Mouse (Mus musculus): ENCODE measurements around the gene Toe1. TPM values are rescaled to one million over a fixed set of nuclear protein-coding genes. Genes with fewer than 3 reads are reported as not detected.

Gene Toe1
- polyA plus RNA-seq, 1 experiment from 2014 or later: 31.9 TPM

DNA sequence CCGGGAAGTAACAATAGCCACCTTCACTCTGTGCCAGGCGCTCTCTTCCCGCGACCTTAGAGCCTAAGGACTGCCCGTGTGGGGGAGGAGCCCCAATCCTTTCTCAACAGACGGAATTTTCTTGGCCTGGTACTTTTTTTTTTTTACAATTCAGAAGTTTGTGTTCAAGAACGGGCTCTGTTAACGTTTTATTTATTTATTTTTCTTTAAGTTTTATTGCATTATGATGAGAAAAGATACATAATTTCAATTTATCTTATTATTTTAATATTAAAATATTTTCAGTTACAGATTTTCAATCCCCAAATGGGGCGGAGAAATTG is 14.2 kb upstream of the Toe1 start, which contains the start of gene Hpdl:
Hpdl (minus strand) TSS at position 14 of the 323 bp plus-strand sequence.
- Histone ChIP-seq H3K4me2 (replicated peaks) (peak within 1 kb of the TSS; percentile 85), H3K27ac (replicated peaks) (no peak within 1 kb of the TSS), H3K4me3 (peak within 1 kb of the TSS; percentile 39), H3K4me1 (peaks cover 27% of the 10 kb centered on the region), H3K36me3 (no peaks in the 10 kb centered on the region), H3K27me3 (peaks cover 14% of the 10 kb centered on the region; the same call in 1 of the 2 replicates), H3K9me3 (no peaks in the 10 kb centered on the region), H3K9ac (replicated peaks) (peak within 1 kb of the TSS; percentile 39)
- WGBS: 15% methylated on average over 9 of the region's 9 CpGs
- no peak for ATAC-seq (replicated peaks)

DNA sequence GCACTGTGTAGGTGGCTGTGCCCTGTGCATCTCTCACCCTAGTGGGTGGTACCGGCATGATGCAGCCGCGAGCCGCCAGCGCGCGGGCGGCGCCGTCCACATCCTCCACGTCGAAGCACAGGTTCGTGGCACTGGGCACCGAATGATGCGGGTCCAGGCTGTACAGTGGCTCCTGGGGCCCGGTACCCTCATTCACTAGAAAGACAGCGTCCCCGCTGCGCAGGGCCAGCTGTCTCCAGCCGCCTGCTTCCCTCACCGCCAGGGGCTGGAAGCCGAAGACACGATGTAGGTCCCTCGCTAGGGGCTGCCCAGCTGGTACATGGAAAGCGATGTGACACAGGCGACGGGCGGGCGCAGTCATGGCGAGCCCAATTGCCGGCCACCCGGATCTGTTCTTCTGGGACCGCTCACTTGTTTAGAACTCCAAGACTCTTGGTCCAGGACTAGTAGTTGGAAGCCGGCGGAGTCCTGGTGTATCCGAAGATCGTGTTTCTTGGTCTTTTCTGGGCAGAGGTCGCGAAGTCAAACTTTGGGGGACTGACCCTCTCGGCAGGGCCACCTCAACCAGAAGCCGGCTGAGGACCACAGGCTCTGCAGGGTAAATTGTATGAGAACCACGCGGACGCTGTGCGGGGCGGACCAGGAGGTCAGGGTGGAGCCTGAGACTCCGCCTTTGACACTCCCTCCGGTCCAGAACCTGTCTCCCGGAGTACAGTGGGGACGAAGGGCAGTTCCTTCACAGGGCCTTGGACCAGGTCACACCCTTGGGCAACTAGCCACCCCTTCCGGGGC is 13.7 kb upstream of the Toe1 start:
- Histone ChIP-seq H3K4me3 (peak overlapping the region; percentile 39), H3K9me3 (no peaks in the 10 kb centered on the region), H3K36me3 (no peaks in the 10 kb centered on the region), H3K27ac (replicated peaks) (no peak overlapping the region), H3K9ac (replicated peaks) (peak overlapping the region; percentile 39), H3K27me3 (peaks cover 14% of the 10 kb centered on the region; the same call in 1 of the 2 replicates), H3K4me2 (replicated peaks) (peak overlapping the region; percentile 85), H3K4me1 (peaks cover 27% of the 10 kb centered on the region)
- under 1% methylated on average over 51 of the region's 51 CpGs for WGBS
- peak; percentile 66 for ATAC-seq (replicated peaks)

DNA sequence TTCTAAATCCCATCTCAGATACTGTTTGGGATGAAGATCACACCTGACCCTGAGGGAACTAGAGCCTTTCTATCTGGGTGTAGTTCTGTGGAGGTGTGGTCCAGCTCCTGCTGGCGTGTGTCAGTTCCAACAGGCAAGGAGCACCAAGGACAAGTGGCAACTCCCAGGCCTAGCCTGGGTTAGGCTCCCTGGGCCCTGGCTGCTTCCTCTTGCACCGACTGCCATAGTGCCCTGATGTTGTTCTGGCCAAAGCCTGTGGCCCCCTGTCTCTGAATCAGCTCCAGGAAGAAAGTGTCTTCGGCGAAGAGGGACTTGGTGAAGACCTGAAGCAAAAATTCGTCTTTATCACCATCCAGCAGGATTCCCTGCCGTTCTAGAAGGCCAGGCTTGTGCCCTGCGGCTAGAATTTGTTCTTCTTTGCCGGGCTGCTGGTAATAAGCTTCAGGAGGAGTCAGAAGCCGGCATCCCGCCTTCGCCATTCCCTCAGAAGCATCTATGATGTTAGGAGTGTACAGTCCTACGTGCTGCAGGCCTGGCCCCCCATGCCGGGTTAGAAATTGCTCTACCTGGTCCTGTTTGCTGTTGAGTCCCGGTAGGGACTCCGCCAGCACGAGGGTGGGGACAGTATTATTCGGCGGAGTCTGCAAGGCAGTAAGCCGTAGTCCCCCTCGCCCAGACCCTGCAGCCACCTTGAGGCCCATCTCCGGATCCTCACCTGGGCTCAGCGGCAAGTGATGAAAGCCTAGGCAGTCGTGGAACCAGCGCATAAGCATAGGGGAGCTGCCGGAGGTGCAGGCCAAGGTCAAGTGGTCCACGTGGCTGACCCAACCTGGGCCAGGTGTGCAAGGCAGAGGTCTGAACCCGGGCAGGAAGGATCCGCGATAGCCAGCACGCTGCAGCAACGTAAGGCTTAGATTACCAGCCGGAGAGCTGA is 12.8 kb upstream of the Toe1 start:
- Histone ChIP-seq H3K27me3 (peaks cover 14% of the 10 kb centered on the region; the same call in 1 of the 2 replicates), H3K4me2 (replicated peaks) (peak overlapping the region; percentile 85), H3K9me3 (no peaks in the 10 kb centered on the region), H3K36me3 (0 out of 2 replicates have a peak, but pooled peaks cover 3% of the 10 kb centered on the region), H3K4me3 (peak overlapping the region; percentile 39), H3K27ac (replicated peaks) (no peak overlapping the region), H3K4me1 (peaks cover 24% of the 10 kb centered on the region), H3K9ac (replicated peaks) (peak overlapping the region; percentile 39)
- peak; percentile 2; the same call in 1 of the 2 replicates for ATAC-seq (replicated peaks)
- WGBS: 23% methylated on average over 32 of the region's 32 CpGs

DNA sequence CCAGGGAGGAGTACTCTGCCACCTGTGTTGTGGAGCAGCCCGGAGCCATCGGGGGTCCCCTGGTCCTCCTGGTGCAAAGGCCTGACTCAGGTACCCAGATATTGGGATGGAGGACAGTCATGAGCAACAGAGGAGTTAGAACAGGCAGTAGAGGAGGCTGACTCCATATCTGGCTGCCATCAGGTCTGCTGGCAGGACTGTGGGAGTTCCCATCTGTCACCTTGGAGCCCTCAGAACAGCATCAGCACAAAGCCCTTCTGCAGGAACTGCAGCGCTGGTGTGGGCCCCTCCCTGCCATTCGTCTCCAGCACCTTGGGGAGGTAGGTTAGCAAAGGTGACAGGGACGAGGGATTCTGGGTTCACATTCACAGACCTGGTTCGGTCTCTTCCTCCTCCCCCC is 10.0 kb upstream of the Toe1 start:
- 0 out of 2 replicates have a peak, but pooled peaks cover 3% of the 10 kb centered on the region for H3K36me3 ChIP-seq
- ATAC-seq (replicated peaks): no peak
- no peaks in the 10 kb centered on the region for H3K9me3 ChIP-seq
- H3K4me3 ChIP-seq: no peak overlapping the region
- peaks cover 14% of the 10 kb centered on the region; the same call in 1 of the 2 replicates for H3K27me3 ChIP-seq
- 91% methylated on average over 6 of the region's 6 CpGs for WGBS
- H3K4me1 ChIP-seq: peaks cover 12% of the 10 kb centered on the region
- no peak overlapping the region for H3K27ac ChIP-seq (replicated peaks)
- H3K9ac ChIP-seq (replicated peaks): no peak overlapping the region
- H3K4me2 ChIP-seq (replicated peaks): no peak overlapping the region

DNA sequence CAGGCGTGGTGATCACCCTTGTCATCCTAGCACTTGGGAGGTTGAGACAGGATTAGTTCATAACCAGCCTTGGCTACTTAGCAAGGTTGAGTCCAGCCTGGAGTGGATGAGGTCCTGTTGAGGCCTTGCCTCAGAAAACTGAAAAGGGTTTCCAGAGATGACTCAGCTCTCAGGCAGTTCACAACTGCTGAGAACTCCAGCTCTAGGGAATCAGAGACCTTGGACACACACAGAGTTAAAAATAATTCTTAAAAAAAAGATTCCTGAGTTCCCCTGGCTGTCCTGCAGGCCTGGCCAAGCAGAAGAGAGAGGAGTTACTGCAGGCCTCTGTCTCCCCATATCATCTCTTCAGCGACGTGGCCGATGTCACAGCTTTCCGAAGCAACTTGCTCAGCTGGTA is 7.8 kb upstream of the Toe1 start:
- Histone ChIP-seq H3K27me3 (peaks cover under 1% of the 10 kb centered on the region; the same call in 1 of the 2 replicates), H3K27ac (replicated peaks) (no peak overlapping the region), H3K9me3 (no peaks in the 10 kb centered on the region), H3K36me3 (0 out of 2 replicates have a peak, but pooled peaks cover 3% of the 10 kb centered on the region), H3K4me1 (no peaks in the 10 kb centered on the region), H3K9ac (replicated peaks) (no peak overlapping the region), H3K4me2 (replicated peaks) (no peak overlapping the region), H3K4me3 (no peak overlapping the region)
- ATAC-seq (replicated peaks): no peak
- WGBS: 92% methylated on average over 5 of the region's 5 CpGs

DNA sequence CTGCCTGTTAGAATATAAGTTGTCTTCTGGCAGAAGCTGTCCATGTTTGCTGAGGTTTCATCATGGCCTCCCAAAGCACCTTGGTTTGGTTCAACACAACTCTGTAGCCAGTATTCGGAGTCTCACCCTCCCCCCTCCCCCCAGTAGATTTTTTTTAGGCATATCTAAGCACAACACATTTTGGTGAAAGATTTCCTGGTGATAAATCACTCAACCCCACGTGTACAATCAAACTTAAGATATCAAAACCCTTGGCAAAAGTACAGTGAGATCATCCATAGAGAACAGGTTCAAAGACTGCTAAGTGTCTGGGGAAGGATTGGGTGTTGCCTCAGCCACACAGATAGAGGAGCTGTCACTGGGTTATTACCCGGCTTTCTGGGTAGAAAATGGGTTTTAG is 3.6 kb upstream of the Toe1 start:
- no peak for ATAC-seq (replicated peaks)
- H3K4me3 ChIP-seq: no peak overlapping the region
- no peak overlapping the region for H3K27ac ChIP-seq (replicated peaks)
- H3K36me3 ChIP-seq: 0 out of 2 replicates have a peak, but pooled peaks cover 3% of the 10 kb centered on the region
- H3K9me3 ChIP-seq: no peaks in the 10 kb centered on the region
- peaks cover 15% of the 10 kb centered on the region for H3K4me1 ChIP-seq
- no peak overlapping the region for H3K9ac ChIP-seq (replicated peaks)
- H3K4me2 ChIP-seq (replicated peaks): no peak overlapping the region
- WGBS: 79% methylated on average over 3 of the region's 3 CpGs
- no peaks in the 10 kb centered on the region for H3K27me3 ChIP-seq

DNA sequence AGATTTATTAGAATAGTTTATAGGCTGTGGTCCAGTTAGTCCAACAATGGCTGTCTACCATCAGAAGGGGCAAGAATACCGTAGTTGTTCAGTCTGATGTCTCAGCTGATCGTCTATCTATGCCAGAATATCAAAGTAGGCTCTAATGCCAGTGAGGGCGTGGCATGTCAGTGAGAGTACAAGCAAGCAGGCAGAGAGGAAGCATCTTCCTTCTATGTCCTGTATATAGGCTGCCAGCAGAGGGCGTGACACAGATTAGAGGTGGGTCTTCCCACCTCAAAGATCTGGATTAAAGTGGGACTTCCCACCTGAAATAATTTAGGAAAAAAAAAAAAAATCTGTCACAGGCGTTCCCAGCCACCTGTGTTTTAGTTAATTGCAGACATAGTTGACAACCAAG is 7.5 kb downstream of the Toe1 start:
- Histone ChIP-seq H3K36me3 (peaks cover 32% of the 10 kb centered on the region), H3K4me1 (no peaks in the 10 kb centered on the region), H3K27ac (replicated peaks) (no peak overlapping the region), H3K4me2 (replicated peaks) (no peak overlapping the region), H3K4me3 (no peak overlapping the region), H3K9ac (replicated peaks) (no peak overlapping the region), H3K27me3 (no peaks in the 10 kb centered on the region), H3K9me3 (no peaks in the 10 kb centered on the region)
- 40% methylated on average over 5 of the region's 5 CpGs for WGBS
- no peak for ATAC-seq (replicated peaks)

DNA sequence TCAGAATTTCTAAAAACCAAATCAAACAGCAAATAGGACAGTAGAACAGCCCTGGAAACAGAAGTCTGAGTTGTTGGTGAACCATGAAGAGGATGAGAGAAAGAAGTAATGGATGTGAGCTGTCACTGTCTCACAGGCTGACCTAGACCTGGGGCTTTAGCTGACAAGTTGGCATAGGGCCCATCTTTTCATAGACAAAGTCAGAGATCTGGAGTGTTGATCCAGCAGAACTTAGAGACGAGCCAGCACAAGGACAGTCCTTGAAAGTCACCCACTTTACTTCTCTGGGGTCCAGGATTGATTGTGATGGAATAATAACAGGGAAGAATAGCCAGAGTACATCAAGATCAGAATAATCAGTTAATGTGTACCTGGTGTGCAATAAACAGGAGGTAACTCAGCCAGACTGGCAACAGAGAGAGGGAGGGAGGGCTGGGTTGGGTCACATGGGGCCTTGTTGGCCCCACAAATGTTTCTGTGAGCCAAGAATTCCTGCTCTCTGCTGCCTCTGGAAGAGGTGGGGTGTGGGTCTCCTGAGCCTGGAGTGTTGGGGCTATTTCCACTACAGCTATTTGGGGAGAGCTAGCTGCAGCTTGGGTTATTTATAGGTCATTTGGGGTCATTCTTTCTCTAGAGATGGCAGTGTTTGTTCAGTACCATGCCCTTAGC is 10.9 kb downstream of the Toe1 start:
- Histone ChIP-seq H3K4me1 (no peaks in the 10 kb centered on the region), H3K9ac (replicated peaks) (no peak overlapping the region), H3K4me3 (no peak overlapping the region), H3K36me3 (peaks cover 6% of the 10 kb centered on the region), H3K9me3 (no peaks in the 10 kb centered on the region), H3K27ac (replicated peaks) (no peak overlapping the region), H3K27me3 (no peaks in the 10 kb centered on the region), H3K4me2 (replicated peaks) (no peak overlapping the region)
- no peak for ATAC-seq (replicated peaks)
- WGBS: 77% methylated on average over 1 of the region's 1 CpGs

DNA sequence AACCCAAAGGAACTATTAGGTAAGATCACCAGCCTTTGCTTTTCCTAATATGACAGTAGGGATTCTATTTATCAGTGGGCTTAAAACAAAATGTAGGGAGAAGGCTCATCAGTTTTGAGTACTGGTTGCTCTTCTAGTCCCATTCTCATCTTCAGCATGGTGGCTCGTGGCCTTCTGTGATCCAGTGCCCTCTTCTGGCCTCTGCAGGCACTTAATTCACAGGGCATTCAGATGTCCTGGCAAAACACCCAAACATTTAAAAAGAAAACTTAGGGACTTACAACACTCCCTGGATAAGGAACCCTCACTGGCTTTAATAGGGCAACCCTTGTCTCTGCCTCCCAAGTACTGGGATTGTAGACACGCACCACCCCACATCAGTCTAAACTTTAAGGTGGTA is 13.2 kb downstream of the Toe1 start:
- Histone ChIP-seq H3K36me3 (no peaks in the 10 kb centered on the region), H3K4me2 (replicated peaks) (no peak overlapping the region), H3K27me3 (no peaks in the 10 kb centered on the region), H3K27ac (replicated peaks) (no peak overlapping the region), H3K9ac (replicated peaks) (no peak overlapping the region), H3K4me1 (no peaks in the 10 kb centered on the region), H3K9me3 (no peaks in the 10 kb centered on the region), H3K4me3 (no peak overlapping the region)
- no peak for ATAC-seq (replicated peaks)
- WGBS: 79% methylated on average over 2 of the region's 2 CpGs

DNA sequence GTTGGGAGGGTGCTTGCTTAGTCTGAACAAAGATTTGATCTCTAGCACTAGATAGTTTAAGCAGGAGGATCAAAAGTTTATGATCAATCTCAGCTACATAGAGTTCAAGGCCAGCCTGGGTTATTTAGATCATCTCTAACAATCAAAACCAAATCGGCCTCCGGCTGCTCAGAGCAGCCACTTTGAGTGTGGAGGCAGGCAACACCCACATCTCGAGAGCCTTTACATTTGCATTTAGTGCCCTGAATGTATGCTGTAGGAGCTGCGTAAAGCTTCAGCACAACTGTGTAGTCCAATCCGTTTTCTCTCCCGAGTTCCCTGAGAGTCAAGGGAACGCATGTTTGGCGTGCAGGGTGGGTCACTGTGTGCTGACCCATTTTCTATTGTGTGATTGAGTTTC is 15.0 kb downstream of the Toe1 start:
- H3K36me3 ChIP-seq: no peaks in the 10 kb centered on the region
- no peaks in the 10 kb centered on the region for H3K27me3 ChIP-seq
- H3K4me3 ChIP-seq: no peak overlapping the region
- H3K27ac ChIP-seq (replicated peaks): no peak overlapping the region
- peaks cover 3% of the 10 kb centered on the region; the same call in 1 of the 2 replicates for H3K4me1 ChIP-seq
- H3K9me3 ChIP-seq: no peaks in the 10 kb centered on the region
- ATAC-seq (replicated peaks): no peak
- no peak overlapping the region for H3K9ac ChIP-seq (replicated peaks)
- no peak overlapping the region for H3K4me2 ChIP-seq (replicated peaks)
- 89% methylated on average over 8 of the region's 8 CpGs for WGBS

DNA sequence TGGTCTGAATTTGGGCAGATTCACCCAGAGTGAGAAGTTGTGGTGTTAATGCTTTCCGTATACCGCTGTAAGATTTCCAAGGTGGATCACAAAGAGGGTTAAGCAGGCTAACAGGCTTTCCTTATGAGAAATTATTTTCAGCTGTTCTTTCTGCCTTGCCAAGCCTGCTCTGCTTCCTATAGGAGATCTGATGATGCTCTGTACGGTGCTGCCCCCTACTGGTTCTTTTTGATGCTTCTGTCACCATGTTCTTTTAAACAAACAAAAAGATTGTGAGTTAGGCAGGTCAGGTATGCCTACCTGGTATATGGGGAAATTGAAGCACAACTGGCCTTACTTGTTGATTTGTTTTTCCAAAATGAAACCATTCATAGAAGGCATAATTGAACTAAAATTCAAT is 18.5 kb downstream of the Toe1 start:
- 10% methylated on average over 3 of the region's 3 CpGs for WGBS
- H3K4me3 ChIP-seq: no peak overlapping the region
- H3K9me3 ChIP-seq: no peaks in the 10 kb centered on the region
- H3K9ac ChIP-seq (replicated peaks): no peak overlapping the region
- peaks cover 3% of the 10 kb centered on the region; the same call in 1 of the 2 replicates for H3K4me1 ChIP-seq
- no peak for ATAC-seq (replicated peaks)
- H3K36me3 ChIP-seq: no peaks in the 10 kb centered on the region
- no peaks in the 10 kb centered on the region for H3K27me3 ChIP-seq
- no peak overlapping the region for H3K4me2 ChIP-seq (replicated peaks)
- no peak overlapping the region for H3K27ac ChIP-seq (replicated peaks)
